Mouse (Mus musculus): Measurements from ENCODE around the gene Dcxr. TPM values are rescaled to one million over a fixed set of nuclear protein-coding genes. Genes with fewer than 3 reads are reported as not detected.
"Not testable (repeated sequence)": the region's sequence is repeated elsewhere in the genome, so short reads cannot be mapped to it uniquely, and the experiment has no call there.

Dcxr gene
- polyA plus RNA-seq, 2 experiments from 2014 or later, result 17.0 to 20.9 TPM

- no peak for ATAC-seq
Observed at GRCm38 (mm10) chr11:120707969-120708368, 19.1 kb downstream of the Dcxr start.

GRCm38 (mm10) chr11:120707225-120707624, 19.9 kb downstream of the Dcxr start:
- no peak for ATAC-seq

GRCm38 (mm10) chr11:120706120-120706519, 21.0 kb downstream of the Dcxr start:
- ATAC-seq, result no peak

GRCm38 (mm10) chr11:120704486-120705325, 22.4 kb downstream of the Dcxr start:
- no peak for ATAC-seq

- no peak for ATAC-seq
Observed at GRCm38 (mm10) chr11:120703696-120704454, 23.2 kb downstream of the Dcxr start.

- ATAC-seq, result no peak
Observed at GRCm38 (mm10) chr11:120697741-120698140, 29.3 kb downstream of the Dcxr start.

GRCm38 (mm10) chr11:120696568-120696967, 30.5 kb downstream of the Dcxr start:
- no peak for ATAC-seq

GRCm38 (mm10) chr11:120695641-120696040, 31.4 kb downstream of the Dcxr start:
- no peak for ATAC-seq

GRCm38 (mm10) chr11:120695184-120695583, 31.9 kb downstream of the Dcxr start:
- ATAC-seq, result no peak

GRCm38 (mm10) chr11:120693461-120693860, 33.6 kb downstream of the Dcxr start:
- ATAC-seq, result no peak

GRCm38 (mm10) chr11:120692471-120693011, 34.5 kb downstream of the Dcxr start:
- no peak for ATAC-seq

GRCm38 (mm10) chr11:120689365-120689764, 37.7 kb downstream of the Dcxr start:
- no peak for ATAC-seq

GRCm38 (mm10) chr11:120686650-120687272, 40.3 kb downstream of the Dcxr start:
- no peak for ATAC-seq

- ATAC-seq, result no peak
Observed at GRCm38 (mm10) chr11:120684660-120685059, 42.4 kb downstream of the Dcxr start.

- no peak for ATAC-seq
Observed at GRCm38 (mm10) chr11:120684086-120684485, 43.0 kb downstream of the Dcxr start.

- no peak for ATAC-seq
Observed at GRCm38 (mm10) chr11:120683536-120683935, 43.5 kb downstream of the Dcxr start.

GRCm38 (mm10) chr11:120682683-120683082, 44.4 kb downstream of the Dcxr start:
- ATAC-seq, result no peak

- no peak for ATAC-seq
Observed at GRCm38 (mm10) chr11:120679909-120680308, 47.2 kb downstream of the Dcxr start.

- ATAC-seq, result no peak
Observed at GRCm38 (mm10) chr11:120676951-120677350, 50.1 kb downstream of the Dcxr start.

- not testable (repeated sequence) for ATAC-seq
Observed at GRCm38 (mm10) chr11:120675875-120676274, 51.2 kb downstream of the Dcxr start.

All from activated CD4-positive, CD25-positive, alpha-beta regulatory T cell, adult 4 months (primary cell).